Mouse (Mus musculus) frontal cortex, postnatal 14 days (tissue): ENCODE results near the gene Gm4952.
A peak's percentile ranks its signal among the peaks of the same experiment; 100 is the strongest.

ENCODE experiments used
- DNase-seq, 2 experiments: peaks; one replicate each; pipeline ENCODE4 v3.0.0; 2022; ENCODE audit warnings: low spot score in 2 of 2

Gene Gm4952

GRCm38 (mm10) chr19:12599674-12600073 is at the start of gene Gm4952:
TSS of gene Gm4952 (plus strand) at chr19:12599974.
- no peak for DNase-seq

- no peak for DNase-seq
These were observed 49.5 kb upstream of the Gm4952 start for GRCm38 (mm10) chr19:12550005-12550942.

- DNase-seq = no peak
These were observed 43.5 kb upstream of the Gm4952 start for GRCm38 (mm10) chr19:12556293-12556692.

- DNase-seq = no peak
These were observed 41.6 kb upstream of the Gm4952 start for GRCm38 (mm10) chr19:12558219-12558618.

- no peak for DNase-seq
These were observed 35.6 kb upstream of the Gm4952 start for GRCm38 (mm10) chr19:12564197-12564596.

GRCm38 (mm10) chr19:12567011-12567410 is 32.8 kb upstream of the Gm4952 start:
- no peak for DNase-seq

- no peak for DNase-seq
These were observed 28.9 kb upstream of the Gm4952 start for GRCm38 (mm10) chr19:12570866-12571265.

GRCm38 (mm10) chr19:12571687-12572086 is 28.1 kb upstream of the Gm4952 start:
- DNase-seq = no peak

GRCm38 (mm10) chr19:12572614-12573265 is 27.0 kb upstream of the Gm4952 start:
- DNase-seq = no peak

- DNase-seq = peak; percentile 62 to 72
These were observed 26.3 kb upstream of the Gm4952 start for GRCm38 (mm10) chr19:12573266-12574011.

GRCm38 (mm10) chr19:12574012-12574407 is 25.8 kb upstream of the Gm4952 start:
- DNase-seq = no peak

GRCm38 (mm10) chr19:12575107-12575506 is 24.7 kb upstream of the Gm4952 start:
- DNase-seq = no peak

- no peak for DNase-seq
These were observed 24.3 kb upstream of the Gm4952 start for GRCm38 (mm10) chr19:12575514-12575913.

- DNase-seq = no peak
These were observed 23.1 kb upstream of the Gm4952 start for GRCm38 (mm10) chr19:12576639-12577038.

- DNase-seq = no peak
These were observed 14.5 kb upstream of the Gm4952 start for GRCm38 (mm10) chr19:12585310-12585709.

- DNase-seq = peak; percentile 42 to 69
These were observed 7.9 kb upstream of the Gm4952 start for GRCm38 (mm10) chr19:12591908-12592307.

- DNase-seq = no peak
These were observed 4.6 kb upstream of the Gm4952 start for GRCm38 (mm10) chr19:12595135-12595529.

- DNase-seq = peak; percentile 30 to 38
These were observed 4.1 kb upstream of the Gm4952 start for GRCm38 (mm10) chr19:12595530-12596289.

GRCm38 (mm10) chr19:12596290-12597072 is 3.3 kb upstream of the Gm4952 start:
- DNase-seq = peak in 1 of 2 experiments; percentile 7

GRCm38 (mm10) chr19:12597073-12597405 is 2.7 kb upstream of the Gm4952 start:
- DNase-seq = no peak

GRCm38 (mm10) chr19:12598674-12599073 is 1.1 kb upstream of the Gm4952 start:
- DNase-seq = no peak
